Mouse (Mus musculus) limb, embryonic 13.5 days (tissue): ENCODE data around the gene Echdc2. TPM values are rescaled to one million over a fixed set of nuclear protein-coding genes. Genes with fewer than 3 reads are reported as not detected.

Source experiments
- ATAC-seq: fragments of 200-750 bp; cut with Nextera tagmentation; 2 replicates; pipeline ENCODE4 v1.8.0; 2017; ENCODE audit warnings: low read depth, moderate number of reproducible peaks, moderate TSS enrichment; ENCODE audit not compliant: low FRiP score
- H3K27ac ChIP-seq: fragments of 300-500 bp; sonication (generic); 2 replicates; pipeline ENCODE4 v1.5.1; 2015; ENCODE audit warnings: inconsistent platforms, mild to moderate bottlenecking, moderate library complexity
- H3K27me3 ChIP-seq: fragments of 300-500 bp; sonication (generic); 2 replicates; pipeline ENCODE4 v1.6.1; 2015; ENCODE audit warnings: mild to moderate bottlenecking, inconsistent platforms
- H3K36me3 ChIP-seq: fragments of 300-500 bp; sonication (generic); 2 replicates; pipeline ENCODE4 v1.6.1; 2015; ENCODE audit warnings: inconsistent platforms, mild to moderate bottlenecking, moderate library complexity
- H3K4me1 ChIP-seq: fragments of 300-500 bp; sonication (generic); 2 replicates; pipeline ENCODE4 v1.6.1; 2015; ENCODE audit warnings: inconsistent platforms
- H3K4me2 ChIP-seq: fragments of 300-500 bp; sonication (generic); replicated peaks from 2 replicates; pipeline ENCODE4 v1.6.1; 2015; ENCODE audit warnings: inconsistent platforms, mild to moderate bottlenecking, moderate library complexity
- H3K4me3 ChIP-seq: fragments of 300-500 bp; sonication (generic); 2 replicates; pipeline ENCODE4 v1.5.1; 2015; ENCODE audit warnings: moderate library complexity, mild to moderate bottlenecking, inconsistent platforms
- H3K9ac ChIP-seq: fragments of 300-500 bp; sonication (generic); 2 replicates; pipeline ENCODE4 v1.6.1; 2015; ENCODE audit warnings: mild to moderate bottlenecking, inconsistent platforms
- H3K9me3 ChIP-seq: fragments of 300-500 bp; sonication (generic); 2 replicates; pipeline ENCODE4 v1.6.1; 2016; ENCODE audit warnings: inconsistent platforms
- whole genome bisulfite sequencing: fragments of 180-500 bp; shearing (Covaris S2); methylation state at CpG from one replicate; pipeline ENCODE4 v1.1.7; 2015; 5-methylcytosine and 5-hydroxymethylcytosine counted together
- polyA plus RNA-seq: library from polyadenylated mRNA; unstranded; fragments of >200 nt; fragmentation: Nextera tagmentation; extraction: Ambion mirVana; gene quantifications from 2 replicates; pipeline ENCODE4 v1.2.1, GENCODE M21; 2015

Echdc2 gene
- polyA plus RNA-seq, 1 experiment from 2014 or later: 50.1 TPM

GRCm38 (mm10) chr4:108217332-108218179 is 52.3 kb downstream of the Echdc2 start, which contains the start of gene Zyg11a:
Gene Zyg11a, minus strand, starts transcription at chr4:108218048.
- peak within 1 kb of the TSS; percentile 50 for H3K9ac ChIP-seq
- no peaks in the 10 kb centered on the region for H3K9me3 ChIP-seq
- under 1% methylated on average over 96 of the region's 107 CpGs for WGBS
- no peaks in the 10 kb centered on the region for H3K36me3 ChIP-seq
- peak within 1 kb of the TSS; percentile 55 for H3K4me3 ChIP-seq
- no peak within 1 kb of the TSS for H3K27ac ChIP-seq
- peaks cover 56% of the 10 kb centered on the region for H3K27me3 ChIP-seq
- peak within 1 kb of the TSS; percentile 73 for H3K4me2 ChIP-seq
- peak; percentile 64; the same call in 1 of the 2 replicates for ATAC-seq
- H3K4me1 ChIP-seq: peaks cover 14% of the 10 kb centered on the region; the same call in 1 of the 2 replicates

DNA sequence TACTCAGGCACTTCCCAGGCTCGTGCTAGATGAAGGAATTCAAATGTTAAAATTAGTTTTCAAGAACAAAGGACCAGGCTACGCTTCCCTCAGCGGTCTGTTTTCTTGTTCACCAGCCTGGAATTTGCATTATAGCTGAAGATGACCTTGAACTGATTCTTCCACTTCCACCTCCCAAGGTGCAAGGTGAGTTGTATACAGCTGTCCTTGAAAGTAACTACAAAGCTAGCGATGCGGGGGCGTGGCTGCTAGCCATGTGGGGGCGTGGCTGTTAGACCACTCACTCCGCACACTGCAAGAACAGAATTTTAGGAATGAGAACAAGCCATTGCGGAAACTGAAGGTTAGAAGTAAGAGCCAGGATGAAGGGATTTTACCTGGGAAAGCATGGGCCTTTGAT is 53.8 kb downstream of the Echdc2 start:
- Histone ChIP-seq H3K4me1 (peaks cover 14% of the 10 kb centered on the region; the same call in 1 of the 2 replicates), H3K27ac (no peak overlapping the region), H3K9ac (no peak overlapping the region), H3K27me3 (peaks cover 56% of the 10 kb centered on the region), H3K4me3 (0 out of 2 replicates have a peak overlapping the region, but pooled peaks have one; percentile 8), H3K9me3 (no peaks in the 10 kb centered on the region), H3K4me2 (peak overlapping the region; percentile 40), H3K36me3 (no peaks in the 10 kb centered on the region)
- ATAC-seq: no peak
- 7% methylated on average over 9 of the region's 9 CpGs for WGBS

GRCm38 (mm10) chr4:108222507-108222906 is 57.3 kb downstream of the Echdc2 start:
- no peak overlapping the region for H3K4me3 ChIP-seq
- ATAC-seq: no peak
- no peak overlapping the region for H3K27ac ChIP-seq
- H3K4me1 ChIP-seq: peaks cover 11% of the 10 kb centered on the region; the same call in 1 of the 2 replicates
- H3K4me2 ChIP-seq: no peak overlapping the region
- peaks cover 26% of the 10 kb centered on the region for H3K27me3 ChIP-seq
- H3K9ac ChIP-seq: no peak overlapping the region
- 81% methylated on average over 5 of the region's 5 CpGs for WGBS
- H3K9me3 ChIP-seq: no peaks in the 10 kb centered on the region
- no peaks in the 10 kb centered on the region for H3K36me3 ChIP-seq

DNA sequence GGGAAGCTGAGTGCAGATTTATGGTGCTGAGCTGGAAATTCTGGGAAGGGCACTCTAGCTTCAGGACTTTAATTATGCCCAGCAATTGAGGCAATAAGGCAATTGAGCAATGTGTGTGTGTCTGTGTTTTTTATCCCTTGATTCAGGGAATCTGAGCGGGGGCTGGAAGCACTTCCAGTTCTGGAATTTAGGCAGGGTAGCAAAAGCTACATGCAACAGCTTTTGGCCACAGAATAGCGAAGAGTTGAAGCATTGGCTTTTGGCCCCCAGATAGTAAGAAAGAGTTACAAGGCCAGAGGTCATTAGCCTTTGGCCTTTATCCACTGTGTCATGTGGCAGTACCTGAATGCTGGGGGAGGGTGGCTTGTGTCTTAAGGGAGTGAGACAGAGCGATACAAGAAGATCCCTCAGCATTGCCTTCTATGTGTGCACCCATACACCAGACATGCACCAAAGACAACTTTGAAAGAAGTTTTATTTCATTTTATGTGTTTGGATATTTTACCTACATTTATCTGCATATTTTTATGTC is 60.2 kb downstream of the Echdc2 start:
- H3K36me3 ChIP-seq: no peaks in the 10 kb centered on the region
- H3K27me3 ChIP-seq: no peaks in the 10 kb centered on the region
- no peak overlapping the region for H3K9ac ChIP-seq
- no peaks in the 10 kb centered on the region for H3K9me3 ChIP-seq
- no peak overlapping the region for H3K4me2 ChIP-seq
- no peak for ATAC-seq
- no peak overlapping the region for H3K4me3 ChIP-seq
- H3K4me1 ChIP-seq: no peaks in the 10 kb centered on the region
- H3K27ac ChIP-seq: no peak overlapping the region
- WGBS: 43% methylated on average over 3 of the region's 3 CpGs

Other genes with a start within 250 kb of the Echdc2 start
- 27.1 and 27.4 TPM in 2 replicates for gene Cpt2, start 241.8 kb upstream of the Echdc2 start, polyA plus RNA-seq
- not detected in 2 replicates for gene Slc1a7, start 197.1 kb upstream of the Echdc2 start, polyA plus RNA-seq
- 1.0 and 1.4 TPM in 2 replicates for gene Podn, start 69.0 kb upstream of the Echdc2 start, polyA plus RNA-seq
- 157 and 168 TPM in 2 replicates for gene Scp2, start 20.4 kb upstream of the Echdc2 start, polyA plus RNA-seq
- 0.15 and 0.18 TPM in 2 replicates for gene Zyg11a, start 52.6 kb downstream of the Echdc2 start, polyA plus RNA-seq
- gene Zyg11b, start 135.7 kb downstream of the Echdc2 start, polyA plus RNA-seq: 12.2 and 14.5 TPM in 2 replicates
- 47.2 and 49.0 TPM in 2 replicates for gene Coa7, start 162.7 kb downstream of the Echdc2 start, polyA plus RNA-seq
- gene Shisal2a, start 217.9 kb downstream of the Echdc2 start, polyA plus RNA-seq: 7.0 and 7.4 TPM in 2 replicates
- gene Gpx7, start 241.5 kb downstream of the Echdc2 start, polyA plus RNA-seq: 88.5 and 89.8 TPM in 2 replicates